Mouse (Mus musculus) hindbrain, embryonic 12.5 days (tissue): Measurements from ENCODE around the gene Zfyve27. TPM values are rescaled to one million over a fixed set of nuclear protein-coding genes. Genes with fewer than 3 reads are reported as not detected.

Experiments used
- ATAC-seq: fragments of 200-750 bp; cut with Nextera tagmentation; 2 replicates; pipeline ENCODE4 v1.8.0; 2017; ENCODE audit warnings: moderate TSS enrichment; ENCODE audit not compliant: low FRiP score
- H3K27ac ChIP-seq: fragments of 300-500 bp; sonication (generic); 2 replicates; pipeline ENCODE4 v1.5.1; 2016; ENCODE audit warnings: mild to moderate bottlenecking
- H3K27me3 ChIP-seq: fragments of 300-500 bp; sonication (generic); 2 replicates; pipeline ENCODE4 v1.6.1; 2016; ENCODE audit warnings: mild to moderate bottlenecking
- H3K36me3 ChIP-seq: fragments of 300-500 bp; sonication (generic); 2 replicates; pipeline ENCODE4 v1.6.1; 2016; ENCODE audit warnings: mild to moderate bottlenecking
- H3K4me1 ChIP-seq: fragments of 300-500 bp; sonication (generic); 2 replicates; pipeline ENCODE4 v1.6.1; 2016
- H3K4me2 ChIP-seq: fragments of 300-500 bp; sonication (generic); replicated peaks from 2 replicates; pipeline ENCODE4 v1.6.1; 2016; ENCODE audit warnings: mild to moderate bottlenecking
- H3K4me3 ChIP-seq: fragments of 300-500 bp; sonication (generic); 2 replicates; pipeline ENCODE4 v1.5.1; 2016; ENCODE audit warnings: mild to moderate bottlenecking
- H3K9ac ChIP-seq: fragments of 300-500 bp; sonication (generic); 2 replicates; pipeline ENCODE4 v1.6.1; 2016; ENCODE audit warnings: mild to moderate bottlenecking, moderate library complexity
- H3K9me3 ChIP-seq: fragments of 300-500 bp; sonication (generic); replicated peaks from 2 replicates; pipeline ENCODE4 v1.6.1; 2016; ENCODE audit warnings: mild to moderate bottlenecking
- WGBS: fragments of 180-500 bp; shearing (Covaris S2); methylation state at CpG from one replicate; pipeline ENCODE4 v1.1.7; 2016; 5-methylcytosine and 5-hydroxymethylcytosine counted together
- polyA plus RNA-seq: library from polyadenylated mRNA; unstranded; fragments of >200 nt; fragmentation: Nextera tagmentation; extraction: Ambion mirVana; gene quantifications from 2 replicates; pipeline ENCODE4 v1.2.1, GENCODE M21; 2016

Gene Zfyve27
- polyA plus RNA-seq, 1 experiment from 2014 or later: 53.6 TPM

DNA sequence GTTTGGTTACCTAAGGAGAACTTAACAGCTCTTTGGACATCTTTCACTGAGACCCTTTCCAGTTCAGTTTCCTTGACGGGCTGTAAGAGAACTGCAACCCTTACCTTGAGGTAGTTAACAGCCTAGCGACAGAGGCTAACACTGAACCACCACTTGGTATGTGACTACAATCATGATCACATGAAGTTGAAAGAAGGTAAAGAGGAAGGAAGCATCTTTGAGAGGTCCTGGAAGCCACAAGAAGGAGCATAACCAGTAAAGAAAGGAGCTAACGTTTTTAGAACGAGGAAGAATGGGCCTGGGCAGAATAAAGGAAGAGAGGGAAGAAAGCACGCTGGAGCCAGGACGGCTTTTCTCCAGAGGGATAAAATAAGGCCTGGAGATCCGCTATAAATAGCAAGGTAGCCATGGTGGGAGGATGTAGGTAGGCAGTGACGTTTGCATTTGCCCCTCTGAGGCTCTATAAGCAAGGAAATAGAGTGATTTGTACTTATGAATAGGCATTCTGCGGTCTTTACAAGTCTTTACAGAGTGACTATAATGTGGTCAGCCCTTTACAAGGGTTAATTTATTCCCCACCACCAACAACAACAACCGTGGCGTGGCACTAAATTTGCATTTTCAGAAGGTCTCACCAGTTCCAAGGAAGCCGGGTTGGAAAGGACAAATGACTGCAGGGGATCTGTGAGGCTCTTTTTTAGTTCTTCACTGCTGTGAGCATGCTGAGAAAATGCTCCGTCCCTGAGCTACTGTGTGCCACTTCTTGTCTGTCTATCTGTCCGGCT lies 34.0 kb upstream of the Zfyve27 start:
- 16% methylated on average over 14 of the region's 14 CpGs for WGBS
- Histone ChIP-seq H3K9ac (0 out of 2 replicates have a peak overlapping the region, but pooled peaks have one; percentile 65), H3K36me3 (no peaks in the 10 kb centered on the region), H3K4me3 (peak overlapping the region; percentile 56), H3K4me1 (peaks cover 19% of the 10 kb centered on the region), H3K27me3 (peaks cover 8% of the 10 kb centered on the region; the same call in 1 of the 2 replicates), H3K4me2 (peak overlapping the region; percentile 94), H3K9me3 (no peaks in the 10 kb centered on the region), H3K27ac (peak overlapping the region; percentile 66)
- ATAC-seq: no peak

DNA sequence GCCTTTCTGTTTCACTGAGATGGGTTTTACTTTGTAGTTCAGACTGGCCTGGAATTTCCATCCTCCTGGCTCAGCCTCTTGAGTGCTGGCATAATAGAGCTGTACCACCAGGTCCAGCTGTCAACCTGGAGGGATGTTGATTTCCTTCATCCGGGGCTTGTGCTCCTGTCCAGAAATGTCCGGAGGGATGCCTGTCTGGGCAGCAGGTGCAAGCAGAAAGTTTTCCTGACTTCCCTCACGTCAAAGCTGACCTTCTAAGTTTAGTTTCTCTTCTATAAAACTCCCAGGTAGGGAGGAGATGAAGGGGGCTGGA lies 33.5 kb upstream of the Zfyve27 start:
- WGBS: 54% methylated on average over 3 of the region's 3 CpGs
- Histone ChIP-seq H3K27me3 (peaks cover 8% of the 10 kb centered on the region; the same call in 1 of the 2 replicates), H3K9ac (no peak overlapping the region), H3K4me1 (peaks cover 19% of the 10 kb centered on the region), H3K4me3 (no peak overlapping the region), H3K9me3 (no peaks in the 10 kb centered on the region), H3K36me3 (no peaks in the 10 kb centered on the region), H3K4me2 (no peak overlapping the region), H3K27ac (no peak overlapping the region)
- ATAC-seq: no peak

DNA sequence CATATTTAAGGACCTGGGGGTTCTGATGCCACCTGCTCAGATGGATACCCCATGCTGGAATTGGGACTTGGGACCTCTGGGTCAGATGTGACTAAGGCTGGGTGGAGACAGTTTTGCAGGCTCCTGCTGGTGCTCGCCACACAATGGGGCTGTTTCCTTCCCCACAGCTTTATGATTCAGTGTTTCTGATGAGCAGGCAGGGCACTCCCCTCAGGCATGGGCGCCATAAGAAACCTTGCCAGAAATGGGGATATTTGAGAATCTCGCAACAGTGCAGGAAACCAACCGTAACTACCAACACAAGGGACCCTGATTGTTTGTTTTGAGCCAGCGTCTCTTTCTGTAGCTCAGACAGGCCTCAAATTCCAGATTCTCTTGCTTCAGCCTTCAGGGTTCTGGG lies 32.6 kb upstream of the Zfyve27 start:
- Histone ChIP-seq H3K4me3 (no peak overlapping the region), H3K27ac (no peak overlapping the region), H3K9ac (no peak overlapping the region), H3K4me1 (peaks cover 21% of the 10 kb centered on the region), H3K9me3 (no peaks in the 10 kb centered on the region), H3K36me3 (no peaks in the 10 kb centered on the region), H3K27me3 (peaks cover 8% of the 10 kb centered on the region; the same call in 1 of the 2 replicates), H3K4me2 (no peak overlapping the region)
- no peak for ATAC-seq
- WGBS: 71% methylated on average over 5 of the region's 5 CpGs

DNA sequence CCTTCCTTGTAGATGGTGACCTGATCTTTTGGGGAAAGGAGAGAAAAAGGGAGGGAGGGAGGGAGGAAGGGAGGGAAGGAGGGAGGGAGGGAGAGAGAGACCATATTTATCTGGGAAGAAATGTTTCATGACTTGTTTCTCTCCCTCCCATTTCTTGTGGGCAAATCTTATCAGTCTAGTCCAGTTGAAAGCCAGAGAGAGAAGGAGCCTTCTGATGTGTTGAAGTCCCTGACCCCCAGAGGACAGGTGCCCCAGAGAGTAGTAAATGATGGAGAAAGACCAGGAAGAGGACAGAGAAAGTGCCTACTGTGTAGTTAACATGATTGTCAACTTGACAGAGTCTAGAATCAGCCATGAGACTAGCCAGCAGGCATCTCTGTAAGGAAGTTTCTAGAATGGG lies 28.7 kb upstream of the Zfyve27 start:
- Histone ChIP-seq H3K27me3 (peaks cover 5% of the 10 kb centered on the region; the same call in 1 of the 2 replicates), H3K9me3 (no peaks in the 10 kb centered on the region), H3K36me3 (no peaks in the 10 kb centered on the region), H3K4me2 (no peak overlapping the region), H3K27ac (no peak overlapping the region), H3K4me3 (no peak overlapping the region), H3K9ac (no peak overlapping the region), H3K4me1 (peaks cover 5% of the 10 kb centered on the region)
- no peak for ATAC-seq

DNA sequence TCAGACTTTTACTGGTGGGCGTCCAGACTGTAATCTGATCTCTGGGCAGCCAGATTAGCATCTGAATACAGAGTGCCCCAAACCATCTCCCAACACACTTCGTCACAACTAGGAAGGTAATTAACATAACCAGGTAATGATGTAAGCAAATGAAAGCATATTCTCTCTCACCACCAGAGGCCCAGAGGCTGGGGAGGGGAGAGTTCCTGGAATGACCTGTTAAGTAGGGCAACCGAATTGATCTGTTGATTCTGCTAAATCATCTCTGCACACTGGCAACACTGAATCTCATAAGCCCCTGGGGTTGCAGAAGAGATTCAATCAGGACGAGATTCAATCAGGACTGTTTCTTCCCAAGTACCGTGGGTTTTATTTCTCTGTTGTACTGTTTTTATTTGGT lies 27.6 kb upstream of the Zfyve27 start:
- H3K4me3 ChIP-seq: no peak overlapping the region
- H3K36me3 ChIP-seq: no peaks in the 10 kb centered on the region
- 30% methylated on average over 5 of the region's 5 CpGs for WGBS
- H3K27me3 ChIP-seq: no peaks in the 10 kb centered on the region
- H3K27ac ChIP-seq: no peak overlapping the region
- no peaks in the 10 kb centered on the region for H3K9me3 ChIP-seq
- no peak for ATAC-seq
- peaks cover 4% of the 10 kb centered on the region; the same call in 1 of the 2 replicates for H3K4me1 ChIP-seq
- H3K9ac ChIP-seq: no peak overlapping the region
- H3K4me2 ChIP-seq: no peak overlapping the region

DNA sequence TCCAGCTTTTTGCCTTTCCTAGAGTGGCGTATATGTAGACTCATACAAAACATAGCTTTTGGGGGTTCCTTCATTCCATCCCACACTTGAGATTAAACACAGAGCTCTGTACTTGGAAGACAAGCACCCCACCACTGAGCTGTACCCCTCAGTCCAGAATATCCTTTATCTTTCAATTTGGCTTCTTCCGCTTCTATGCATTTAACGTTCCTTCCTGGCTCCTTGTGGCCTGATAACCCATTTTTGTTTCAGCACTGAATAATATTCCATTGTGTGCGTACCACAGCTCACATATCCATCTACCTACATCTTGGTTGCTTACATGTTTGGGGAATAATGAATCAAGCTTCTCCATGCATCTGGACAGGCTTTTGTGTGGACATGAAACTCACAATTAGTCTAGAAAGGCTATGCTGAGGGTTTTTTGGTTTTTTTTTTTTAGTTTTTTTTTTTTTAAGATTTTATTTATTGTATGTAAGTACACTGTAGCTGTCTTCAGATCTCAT lies 26.5 kb upstream of the Zfyve27 start:
- no peak overlapping the region for H3K27ac ChIP-seq
- no peak overlapping the region for H3K9ac ChIP-seq
- no peak for ATAC-seq
- no peaks in the 10 kb centered on the region for H3K27me3 ChIP-seq
- WGBS: 92% methylated on average over 4 of the region's 4 CpGs
- no peaks in the 10 kb centered on the region for H3K36me3 ChIP-seq
- no peak overlapping the region for H3K4me2 ChIP-seq
- peaks cover 4% of the 10 kb centered on the region; the same call in 1 of the 2 replicates for H3K4me1 ChIP-seq
- H3K9me3 ChIP-seq: no peaks in the 10 kb centered on the region
- no peak overlapping the region for H3K4me3 ChIP-seq

DNA sequence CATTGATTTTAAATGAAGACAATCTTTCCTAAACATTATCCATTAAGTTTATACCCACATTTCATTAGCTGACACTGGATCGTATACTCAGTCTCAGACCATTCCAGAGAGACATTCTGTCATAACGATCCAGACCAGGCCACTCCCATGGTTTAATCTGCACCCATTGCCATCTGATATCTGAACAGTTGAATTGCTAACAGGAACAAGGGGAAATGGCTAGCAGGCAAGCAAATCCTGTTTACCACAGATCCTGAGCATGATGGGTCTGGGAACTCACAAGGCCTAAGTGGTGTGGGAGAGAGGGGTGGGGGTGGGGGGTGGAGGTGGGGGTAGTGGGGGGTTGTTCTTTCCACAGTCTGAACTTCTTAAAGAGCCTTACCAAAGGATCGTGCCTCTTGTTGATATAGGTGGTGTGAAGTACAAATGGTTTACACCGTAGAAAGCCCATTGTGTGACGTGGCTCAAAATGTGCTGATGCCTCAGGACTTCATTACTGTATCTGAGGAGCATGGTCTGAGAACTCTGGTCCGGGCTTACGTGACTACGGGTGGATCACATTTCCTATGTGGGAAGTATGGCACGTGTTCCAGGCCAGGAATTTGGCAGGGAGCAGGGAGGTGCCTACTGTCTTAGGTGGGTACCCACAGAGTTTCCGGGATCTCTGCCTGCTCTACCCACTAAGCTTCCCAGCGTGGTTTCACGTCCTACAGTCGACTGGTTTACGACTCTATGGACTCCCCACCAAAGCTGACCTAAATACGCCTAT lies 25.1 kb upstream of the Zfyve27 start:
- Histone ChIP-seq H3K4me3 (no peak overlapping the region), H3K9ac (no peak overlapping the region)

DNA sequence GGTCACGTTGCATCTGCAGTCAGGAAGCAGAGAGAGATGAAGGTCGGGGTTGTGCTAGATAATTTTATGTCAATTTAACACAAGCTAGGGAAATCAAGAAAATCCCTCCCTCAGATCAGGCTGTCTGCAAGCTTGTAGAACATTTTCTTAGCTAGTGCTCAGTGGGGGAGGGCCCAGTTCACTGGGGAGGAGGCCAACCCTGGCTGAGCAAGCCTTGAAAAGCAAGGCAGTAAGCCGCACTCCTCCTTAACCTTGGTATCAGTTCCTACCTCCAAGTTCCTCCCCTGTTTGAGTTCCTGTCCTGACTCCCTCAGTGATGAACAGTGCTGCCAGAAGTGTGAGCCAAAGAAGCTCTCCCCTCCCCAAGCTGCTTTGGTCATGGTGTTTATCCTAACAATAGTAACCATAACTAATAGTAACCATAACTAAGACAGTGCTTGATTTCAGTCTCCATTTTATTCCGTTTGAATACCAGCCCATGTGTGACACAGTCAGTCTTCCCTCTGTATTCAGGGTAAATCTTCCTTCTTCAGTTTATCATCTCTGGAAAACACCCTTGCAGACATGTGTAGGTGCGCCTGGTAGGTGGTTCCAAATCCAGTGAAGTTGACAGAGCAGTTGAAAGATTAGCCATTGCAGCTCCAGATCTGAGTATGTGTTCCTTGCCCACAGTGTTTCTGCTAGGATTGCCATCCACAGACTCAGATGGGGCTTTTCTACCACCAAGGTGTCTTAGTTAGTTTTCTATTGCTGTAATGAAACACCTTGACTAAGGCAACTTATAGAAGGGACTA lies 23.8 kb upstream of the Zfyve27 start:
- 86% methylated on average over 5 of the region's 5 CpGs for WGBS
- peaks cover 4% of the 10 kb centered on the region; the same call in 1 of the 2 replicates for H3K27me3 ChIP-seq
- H3K4me3 ChIP-seq: no peak overlapping the region
- no peak for ATAC-seq
- no peaks in the 10 kb centered on the region for H3K36me3 ChIP-seq
- no peak overlapping the region for H3K9ac ChIP-seq
- no peak overlapping the region for H3K4me2 ChIP-seq
- peaks cover 4% of the 10 kb centered on the region; the same call in 1 of the 2 replicates for H3K4me1 ChIP-seq
- H3K9me3 ChIP-seq: no peaks in the 10 kb centered on the region
- no peak overlapping the region for H3K27ac ChIP-seq

More for the DNA sequence above, 25.1 kb upstream of the Zfyve27 start:
- no peaks in the 10 kb centered on the region for H3K36me3 ChIP-seq
- no peaks in the 10 kb centered on the region for H3K9me3 ChIP-seq
- WGBS: 91% methylated on average over 15 of the region's 15 CpGs
- no peak for ATAC-seq
- H3K4me1 ChIP-seq: peaks cover 4% of the 10 kb centered on the region; the same call in 1 of the 2 replicates
- H3K4me2 ChIP-seq: no peak overlapping the region
- H3K27ac ChIP-seq: no peak overlapping the region
- no peaks in the 10 kb centered on the region for H3K27me3 ChIP-seq

DNA sequence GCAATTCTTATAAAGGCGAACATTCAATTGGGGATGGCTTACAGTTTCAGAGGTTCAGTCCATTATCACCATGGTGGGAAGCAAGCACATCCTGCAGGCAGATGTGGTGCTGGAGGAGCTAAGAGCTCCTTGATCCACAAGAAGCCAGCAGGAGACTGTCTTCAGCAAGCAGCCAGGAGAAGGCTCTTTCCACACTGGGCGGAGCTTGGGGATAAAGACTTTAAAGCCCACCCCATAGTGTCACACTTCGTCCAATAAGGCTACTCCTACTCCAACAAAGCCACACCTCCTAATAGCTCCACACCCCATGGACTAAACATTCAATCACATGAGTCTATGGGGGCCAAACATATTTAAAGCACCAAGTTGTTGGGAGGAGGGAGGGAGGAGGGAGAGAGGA lies 21.8 kb upstream of the Zfyve27 start:
- no peak overlapping the region for H3K4me3 ChIP-seq
- no peak for ATAC-seq
- WGBS: 69% methylated on average over 3 of the region's 3 CpGs
- H3K4me1 ChIP-seq: peaks cover 1% of the 10 kb centered on the region; the same call in 1 of the 2 replicates
- no peak overlapping the region for H3K27ac ChIP-seq
- no peak overlapping the region for H3K9ac ChIP-seq
- H3K9me3 ChIP-seq: no peaks in the 10 kb centered on the region
- H3K4me2 ChIP-seq: no peak overlapping the region
- H3K27me3 ChIP-seq: peaks cover 21% of the 10 kb centered on the region
- H3K36me3 ChIP-seq: no peaks in the 10 kb centered on the region

DNA sequence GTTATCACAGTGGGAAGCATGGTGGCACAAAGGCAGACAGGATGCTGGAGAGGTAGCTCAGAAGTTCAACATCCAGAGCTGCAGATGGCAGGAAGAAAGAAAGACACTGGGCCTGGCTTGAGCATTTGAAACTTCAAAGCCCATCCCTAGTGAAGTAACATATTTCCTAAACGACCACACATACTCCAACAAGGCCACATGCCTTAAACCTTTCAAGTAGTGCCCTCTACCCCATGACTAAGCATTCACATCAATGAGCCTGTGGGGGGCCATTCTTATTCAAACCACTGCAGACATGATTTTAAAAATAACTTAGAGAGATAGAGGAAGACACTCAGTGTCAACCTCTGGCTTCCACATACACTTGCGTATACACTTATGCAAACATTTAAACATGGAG lies 21.0 kb upstream of the Zfyve27 start:
- no peak overlapping the region for H3K9ac ChIP-seq
- WGBS: 72% methylated on average over 2 of the region's 2 CpGs
- H3K27me3 ChIP-seq: peaks cover 23% of the 10 kb centered on the region
- H3K36me3 ChIP-seq: no peaks in the 10 kb centered on the region
- no peak overlapping the region for H3K4me3 ChIP-seq
- H3K27ac ChIP-seq: no peak overlapping the region
- peaks cover 2% of the 10 kb centered on the region; the same call in 1 of the 2 replicates for H3K4me1 ChIP-seq
- H3K4me2 ChIP-seq: no peak overlapping the region
- no peaks in the 10 kb centered on the region for H3K9me3 ChIP-seq
- no peak for ATAC-seq

DNA sequence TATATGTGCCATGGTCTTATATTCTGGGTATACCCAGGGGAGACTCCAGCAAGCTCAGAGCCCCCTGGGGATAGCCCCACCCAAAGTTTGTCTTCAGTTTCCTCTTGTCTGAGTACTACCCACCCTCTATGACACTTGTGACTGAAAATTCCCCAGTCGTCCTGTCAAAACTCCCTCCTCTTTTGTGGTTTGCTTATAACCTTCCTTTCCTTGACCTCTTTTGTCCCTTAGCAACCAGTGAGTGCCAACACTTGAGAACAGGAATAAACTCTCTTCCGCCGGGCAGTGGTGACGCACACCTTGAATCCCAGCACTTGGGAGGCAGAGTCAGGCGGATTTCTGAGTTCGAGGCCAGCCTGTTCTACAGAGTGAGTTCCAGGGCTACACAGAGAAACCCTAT lies 19.7 kb upstream of the Zfyve27 start:
- H3K9ac ChIP-seq: no peak overlapping the region
- no peaks in the 10 kb centered on the region for H3K36me3 ChIP-seq
- no peak overlapping the region for H3K27ac ChIP-seq
- no peak overlapping the region for H3K4me3 ChIP-seq
- 58% methylated on average over 6 of the region's 6 CpGs for WGBS
- H3K4me1 ChIP-seq: peaks cover 15% of the 10 kb centered on the region
- no peak overlapping the region for H3K4me2 ChIP-seq
- H3K9me3 ChIP-seq: no peaks in the 10 kb centered on the region
- peaks cover 35% of the 10 kb centered on the region for H3K27me3 ChIP-seq
- ATAC-seq: no peak
